Mouse (Mus musculus) Patski (cell line): ENCODE measurements around the gene Spred1. TPM values are rescaled to one million over a fixed set of nuclear protein-coding genes. Genes with fewer than 3 reads are reported as not detected.

Source experiments
- ATAC-seq: fragments of 100-300 bp; one replicate; pipeline ENCODE4 v1.8.0; 2021
- CTCF ChIA-PET: fragments of 350-600 bp; sonication (Branson Sonifier 250); formaldehyde crosslinking; loops from one replicate; lab custom pipeline; 2022; ENCODE audit warnings: inconsistent platforms; lab: Charles Lee
- POLR2A ChIA-PET: fragments of 350-600 bp; sonication (Branson Sonifier 250); formaldehyde crosslinking; loops from one replicate; lab custom pipeline; 2022; ENCODE audit warnings: antibody characterized with exemption, inconsistent platforms; lab: Charles Lee
- DNase-seq: peaks from one replicate; pipeline ENCODE4 v3.0.0-alpha.2; 2011; ENCODE audit warnings: low read depth, low spot score
- H3K27me3 ChIP-seq: fragments of 371-371 bp; one replicate; pipeline ENCODE4 v1.5.1; 2021
- CTCF ChIP-seq: fragments of 100-300 bp; IDR thresholded peaks from one replicate; pipeline ENCODE4 v1.5.1; 2021
- in situ Hi-C: fragments of 300-500 bp; cut with MboI; formaldehyde crosslinking; loops from 3 replicates; pipeline ENCODE4 v1.11.1; 2018; ENCODE audit warnings: low pct_unique_long_range_greater_than_20kb, mixed read lengths
- polyA plus RNA-seq: library from polyadenylated mRNA; unstranded; gene quantifications from one replicate; pipeline ENCODE4 v1.2.3, GENCODE M21; 2021

Gene Spred1
- polyA plus RNA-seq, 1 experiment from 2014 or later: 43.9 TPM

DNA sequence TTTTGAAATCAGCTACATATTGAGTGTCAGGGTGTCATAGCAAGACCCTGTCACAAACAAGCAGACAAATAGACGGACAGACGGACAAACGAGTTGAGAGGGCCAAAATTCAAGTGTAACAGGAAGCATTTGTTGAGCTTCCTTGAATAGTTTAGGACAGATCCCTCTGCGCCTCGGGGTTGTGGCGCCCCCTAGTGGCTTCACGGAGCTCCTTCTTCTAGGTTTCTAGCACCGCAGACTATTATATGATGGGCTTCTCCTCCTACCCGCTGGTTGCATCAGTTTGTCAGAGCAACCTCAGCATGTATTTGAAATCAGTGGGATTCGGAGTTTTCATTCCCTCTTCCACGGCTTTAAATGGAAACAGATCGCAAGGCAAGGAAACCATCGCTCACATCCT, 110.1 kb downstream of the Spred1 start:
- ChIA-PET POLR2A (interaction anchor here (1.7 kb wide), 1 partner anchor 334 kb away, joined by 7 read pairs; no protein-coding TSS in a partner anchor), CTCF (interaction anchor here (0.7 to 4.8 kb wide), 28 partner anchors 9 to 528 kb away, joined by 3 to 103 read pairs (median 4); no protein-coding TSS in a partner anchor)
- peaks cover 7% of the 10 kb centered on the region for H3K27me3 ChIP-seq
- in situ Hi-C loops: loop anchor here (5.0 kb wide), 1 partner anchor 339 kb away; no protein-coding TSS in a partner anchor
- DNase-seq (no peak), ATAC-seq (peak; percentile 62)
- peak; percentile 93 for TF ChIP-seq CTCF

Other genes starting within 250 kb of the Spred1 start
- not detected for gene Tmco5, start 242.7 kb upstream of the Spred1 start, polyA plus RNA-seq
- 70.7 TPM for gene Fam98b, start 128.4 kb downstream of the Spred1 start, polyA plus RNA-seq
- gene Rasgrp1, start 221.6 kb downstream of the Spred1 start, polyA plus RNA-seq: not detected